Mouse (Mus musculus): ENCODE results near the gene Prdm4.

Gene Prdm4

GRCm38 (mm10) chr10:85916498-85917309 is at the start of gene Prdm4:
Gene Prdm4, minus strand, starts transcription at chr10:85917142.
- ATAC-seq (ENCODE audit: low TSS enrichment), result peak; percentile 98

GRCm38 (mm10) chr10:85966476-85966875 is 49.5 kb upstream of the Prdm4 start:
- no peak for ATAC-seq (ENCODE audit: low TSS enrichment)

GRCm38 (mm10) chr10:85964316-85964715 is 47.4 kb upstream of the Prdm4 start:
- no peak for ATAC-seq (ENCODE audit: low TSS enrichment)

- no peak for ATAC-seq (ENCODE audit: low TSS enrichment)
Measured at GRCm38 (mm10) chr10:85962897-85963296, 46.0 kb upstream of the Prdm4 start.

GRCm38 (mm10) chr10:85957464-85957950 is 40.6 kb upstream of the Prdm4 start, which contains the start of gene Rtcb:
Gene Rtcb, minus strand, starts transcription at chr10:85957823.
- peak; percentile 98 for ATAC-seq (ENCODE audit: low TSS enrichment)

GRCm38 (mm10) chr10:85956871-85957419 is 40.0 kb upstream of the Prdm4 start:
- no peak for ATAC-seq (ENCODE audit: low TSS enrichment)

GRCm38 (mm10) chr10:85954429-85954828 is 37.5 kb upstream of the Prdm4 start:
- ATAC-seq (ENCODE audit: low TSS enrichment), result no peak

GRCm38 (mm10) chr10:85953401-85953800 is 36.5 kb upstream of the Prdm4 start:
- no peak for ATAC-seq (ENCODE audit: low TSS enrichment)

- no peak for ATAC-seq (ENCODE audit: low TSS enrichment)
Measured at GRCm38 (mm10) chr10:85951765-85952443, 35.0 kb upstream of the Prdm4 start.

GRCm38 (mm10) chr10:85948483-85949196 is 31.7 kb upstream of the Prdm4 start:
- ATAC-seq (ENCODE audit: low TSS enrichment), result no peak

GRCm38 (mm10) chr10:85936280-85936965 is 19.5 kb upstream of the Prdm4 start:
- ATAC-seq (ENCODE audit: low TSS enrichment), result no peak

- ATAC-seq (ENCODE audit: low TSS enrichment), result no peak
Measured at GRCm38 (mm10) chr10:85929962-85930361, 13.0 kb upstream of the Prdm4 start.

GRCm38 (mm10) chr10:85929208-85929591 is 12.3 kb upstream of the Prdm4 start:
- no peak for ATAC-seq (ENCODE audit: low TSS enrichment)

GRCm38 (mm10) chr10:85928499-85929207 is 11.7 kb upstream of the Prdm4 start:
- ATAC-seq (ENCODE audit: low TSS enrichment), result peak; percentile 96

- peak; percentile 45; the same call in 1 of the 2 replicates for ATAC-seq (ENCODE audit: low TSS enrichment)
Measured at GRCm38 (mm10) chr10:85927676-85928445, 10.9 kb upstream of the Prdm4 start, which contains the start of gene Ascl4. Gene Ascl4, plus strand, starts transcription at chr10:85927681.

- ATAC-seq (ENCODE audit: low TSS enrichment), result no peak
Measured at GRCm38 (mm10) chr10:85879886-85880486, 37.0 kb downstream of the Prdm4 start.

- no peak for ATAC-seq (ENCODE audit: low TSS enrichment)
Measured at GRCm38 (mm10) chr10:85875812-85876211, 41.1 kb downstream of the Prdm4 start.

GRCm38 (mm10) chr10:85873861-85874544 is 42.9 kb downstream of the Prdm4 start:
- no peak for ATAC-seq (ENCODE audit: low TSS enrichment)

GRCm38 (mm10) chr10:85872479-85872773 is 44.5 kb downstream of the Prdm4 start:
- 0 out of 2 replicates have a peak, but pooled peaks have one; percentile 14 for ATAC-seq (ENCODE audit: low TSS enrichment)
